Mouse (Mus musculus): Measurements from ENCODE around the gene Grxcr1. TPM values are rescaled to one million over a fixed set of nuclear protein-coding genes. Genes with fewer than 3 reads are reported as not detected.

Gene Grxcr1
- polyA plus RNA-seq, 1 experiment from 2014 or later, result 0.15 TPM

DNA sequence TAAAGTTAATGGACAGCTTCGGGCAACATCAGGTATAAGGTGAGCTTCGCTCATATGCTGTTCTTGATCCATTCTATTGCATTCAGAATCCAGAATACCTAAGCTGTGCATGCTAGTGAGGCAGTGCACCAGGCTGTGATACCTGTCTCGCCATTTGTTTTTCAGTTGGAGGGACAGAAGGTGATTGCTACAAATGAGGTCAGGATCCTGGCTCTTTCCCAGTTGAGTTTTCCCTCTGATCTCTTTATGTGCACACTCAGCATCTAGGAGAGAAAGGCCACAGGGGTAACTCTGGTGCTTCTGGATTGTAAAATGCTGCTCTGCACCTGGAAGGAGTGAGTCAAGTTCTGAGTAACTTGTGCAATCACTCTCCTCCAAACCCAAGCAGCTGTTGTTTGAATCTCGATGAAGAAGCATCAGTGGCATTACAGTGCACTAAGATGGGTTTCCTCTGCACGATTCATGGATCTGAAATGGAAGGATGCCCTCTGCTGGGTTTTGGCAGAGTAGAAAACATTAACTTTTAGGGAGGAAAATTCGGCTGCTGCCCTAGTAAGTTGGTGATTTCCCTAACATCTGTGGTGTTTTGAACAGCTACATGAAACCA lies 80.9 kb downstream of the Grxcr1 start:
- DNase-seq (ENCODE audit: low spot score) (peak; percentile 8), ATAC-seq (ENCODE audit: low read depth) (no peak)
- H3K4me1 ChIP-seq (ENCODE audit: control insufficient read depth, insufficient read depth, low read length), result no peaks in the 10 kb centered on the region
- no peak overlapping the region for H3K4me3 ChIP-seq (ENCODE audit: low read depth, low read length)
- H3K4me2 ChIP-seq (ENCODE audit: low read depth, low read length), result no peak overlapping the region
- no peak overlapping the region for H3K27ac ChIP-seq (replicated peaks; ENCODE audit: low read depth, low read length)
- H3K9me3 ChIP-seq (ENCODE audit: control insufficient read depth, low read length), result no peaks in the 10 kb centered on the region
- no peaks in the 10 kb centered on the region for H3K36me3 ChIP-seq (ENCODE audit: control insufficient read depth, insufficient read depth, low read length)
- no peaks in the 10 kb centered on the region for H3K27me3 ChIP-seq (replicated peaks; ENCODE audit: control insufficient read depth, insufficient read depth, low read length)
- H3K9ac ChIP-seq (ENCODE audit: low read depth, low read length), result no peak overlapping the region
- WGBS, result 57% methylated on average over 6 of the region's 6 CpGs

DNA sequence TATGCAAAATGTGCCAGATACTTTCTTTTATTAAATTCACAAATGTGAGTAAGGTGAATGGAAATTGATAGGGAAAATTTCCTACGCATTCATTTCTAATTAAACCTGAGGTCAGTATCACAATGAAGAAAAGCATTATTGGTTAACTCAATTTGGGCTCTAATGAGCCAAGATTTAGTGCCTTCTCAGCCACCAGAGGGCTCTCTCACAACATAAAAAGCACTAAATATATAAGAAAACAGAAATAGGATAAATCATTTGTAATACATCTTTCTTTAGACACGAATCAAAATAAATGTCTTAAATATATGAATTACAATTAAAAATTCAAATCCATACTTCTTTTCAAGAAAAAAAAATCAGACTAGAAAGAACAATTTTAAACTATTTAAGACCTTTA lies 89.2 kb downstream of the Grxcr1 start:
- WGBS, result 36% methylated on average over 2 of the region's 2 CpGs
- no peaks in the 10 kb centered on the region for H3K27me3 ChIP-seq (replicated peaks; ENCODE audit: control insufficient read depth, insufficient read depth, low read length)
- H3K9ac ChIP-seq (ENCODE audit: low read depth, low read length), result no peak overlapping the region
- ATAC-seq (ENCODE audit: low read depth), result no peak
- H3K4me3 ChIP-seq (ENCODE audit: low read depth, low read length), result no peak overlapping the region
- no peaks in the 10 kb centered on the region for H3K4me1 ChIP-seq (ENCODE audit: control insufficient read depth, insufficient read depth, low read length)
- H3K36me3 ChIP-seq (ENCODE audit: control insufficient read depth, insufficient read depth, low read length), result no peaks in the 10 kb centered on the region
- no peak overlapping the region for H3K27ac ChIP-seq (replicated peaks; ENCODE audit: low read depth, low read length)
- H3K9me3 ChIP-seq (ENCODE audit: control insufficient read depth, low read length), result no peaks in the 10 kb centered on the region
- DNase-seq (ENCODE audit: low spot score), result peak; percentile 18
- H3K4me2 ChIP-seq (ENCODE audit: low read depth, low read length), result no peak overlapping the region

DNA sequence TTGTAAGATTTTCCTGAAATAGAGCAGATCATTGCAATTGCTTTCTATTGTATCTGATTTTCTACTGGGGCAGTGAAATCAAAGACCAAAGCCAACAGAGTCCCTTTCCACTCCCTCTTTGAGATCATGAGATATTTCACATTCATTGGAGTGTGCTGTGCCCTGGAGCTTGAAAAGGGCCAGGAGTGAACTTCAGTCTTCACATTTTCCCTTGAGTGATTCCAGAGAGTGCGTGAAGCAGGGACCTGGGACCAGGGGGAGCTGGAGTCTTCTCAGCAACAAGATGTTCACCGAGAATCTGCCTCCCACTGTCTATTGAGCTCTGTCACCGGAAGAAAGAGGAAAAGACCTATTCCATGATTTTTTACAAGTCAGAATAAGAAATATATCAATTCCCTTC lies 91.2 kb downstream of the Grxcr1 start:
- H3K4me3 ChIP-seq (ENCODE audit: low read depth, low read length), result no peak overlapping the region
- 69% methylated on average over 3 of the region's 3 CpGs for whole genome bisulfite sequencing

DNA sequence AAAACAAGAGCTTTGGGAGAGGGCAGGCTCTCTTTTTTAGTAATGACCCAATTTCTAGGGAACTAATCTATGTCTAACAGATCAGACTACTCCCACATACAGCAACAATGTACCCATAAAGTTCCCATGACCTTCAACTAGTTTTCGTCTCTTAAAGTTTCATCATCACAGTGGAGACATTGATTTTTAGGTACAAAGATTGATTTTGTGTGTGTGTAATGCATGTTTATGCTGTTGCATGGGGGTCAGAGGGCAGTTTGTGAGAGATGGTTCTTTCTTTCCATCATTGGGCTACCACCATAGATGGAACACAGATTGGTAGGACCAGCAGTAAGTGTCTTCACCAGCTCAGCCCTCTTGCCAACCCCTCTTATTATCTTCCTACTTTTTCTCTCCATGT lies 93.8 kb downstream of the Grxcr1 start:
- Histone ChIP-seq H3K4me1 (ENCODE audit: control insufficient read depth, insufficient read depth, low read length) (no peaks in the 10 kb centered on the region), H3K4me2 (ENCODE audit: low read depth, low read length) (no peak overlapping the region), H3K9ac (ENCODE audit: low read depth, low read length) (no peak overlapping the region), H3K4me3 (ENCODE audit: low read depth, low read length) (no peak overlapping the region), H3K36me3 (ENCODE audit: control insufficient read depth, insufficient read depth, low read length) (no peaks in the 10 kb centered on the region), H3K27ac (replicated peaks; ENCODE audit: low read depth, low read length) (no peak overlapping the region), H3K9me3 (ENCODE audit: control insufficient read depth, low read length) (no peaks in the 10 kb centered on the region), H3K27me3 (replicated peaks; ENCODE audit: control insufficient read depth, insufficient read depth, low read length) (no peaks in the 10 kb centered on the region)
- no peak for ATAC-seq (ENCODE audit: low read depth)
- 93% methylated on average over 1 of the region's 1 CpGs for WGBS
- DNase-seq (ENCODE audit: low spot score), result no peak

More for the DNA sequence above, 91.2 kb downstream of the Grxcr1 start:
- Histone ChIP-seq H3K27ac (replicated peaks; ENCODE audit: low read depth, low read length) (no peak overlapping the region), H3K4me1 (ENCODE audit: control insufficient read depth, insufficient read depth, low read length) (no peaks in the 10 kb centered on the region), H3K4me2 (ENCODE audit: low read depth, low read length) (no peak overlapping the region), H3K36me3 (ENCODE audit: control insufficient read depth, insufficient read depth, low read length) (no peaks in the 10 kb centered on the region), H3K27me3 (replicated peaks; ENCODE audit: control insufficient read depth, insufficient read depth, low read length) (no peaks in the 10 kb centered on the region), H3K9ac (ENCODE audit: low read depth, low read length) (no peak overlapping the region), H3K9me3 (ENCODE audit: control insufficient read depth, low read length) (no peaks in the 10 kb centered on the region)
- no peak for DNase-seq (ENCODE audit: low spot score)
- ATAC-seq (ENCODE audit: low read depth), result no peak

DNA sequence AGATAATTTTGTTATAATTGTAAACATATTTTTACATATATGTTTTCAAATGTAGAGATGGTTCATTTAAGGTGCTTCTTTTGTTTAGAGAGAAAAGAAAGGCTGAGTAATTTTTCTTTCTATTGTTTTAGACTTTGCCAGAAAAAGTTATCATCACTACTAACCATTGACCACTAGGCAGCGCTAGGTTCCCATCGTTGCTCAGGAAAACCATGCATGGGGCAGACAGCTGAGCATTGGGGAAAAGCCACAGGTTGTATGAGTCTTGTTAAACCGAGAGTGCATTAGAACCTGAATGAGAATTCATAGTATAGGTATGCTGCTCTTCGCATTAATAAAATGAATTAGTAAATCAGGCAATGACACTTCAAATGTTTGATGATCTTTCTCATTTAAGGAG lies 96.8 kb downstream of the Grxcr1 start:
- H3K9ac ChIP-seq (ENCODE audit: low read depth, low read length), result no peak overlapping the region
- 11% methylated on average over 4 of the region's 4 CpGs for WGBS
- no peaks in the 10 kb centered on the region for H3K4me1 ChIP-seq (ENCODE audit: control insufficient read depth, insufficient read depth, low read length)
- no peak overlapping the region for H3K4me3 ChIP-seq (ENCODE audit: low read depth, low read length)
- no peak overlapping the region for H3K27ac ChIP-seq (replicated peaks; ENCODE audit: low read depth, low read length)
- ATAC-seq (ENCODE audit: low read depth) (no peak), DNase-seq (ENCODE audit: low spot score) (peak; percentile 55)
- H3K27me3 ChIP-seq (replicated peaks; ENCODE audit: control insufficient read depth, insufficient read depth, low read length), result no peaks in the 10 kb centered on the region
- H3K4me2 ChIP-seq (ENCODE audit: low read depth, low read length), result no peak overlapping the region
- H3K36me3 ChIP-seq (ENCODE audit: control insufficient read depth, insufficient read depth, low read length), result no peaks in the 10 kb centered on the region
- no peaks in the 10 kb centered on the region for H3K9me3 ChIP-seq (ENCODE audit: control insufficient read depth, low read length)

DNA sequence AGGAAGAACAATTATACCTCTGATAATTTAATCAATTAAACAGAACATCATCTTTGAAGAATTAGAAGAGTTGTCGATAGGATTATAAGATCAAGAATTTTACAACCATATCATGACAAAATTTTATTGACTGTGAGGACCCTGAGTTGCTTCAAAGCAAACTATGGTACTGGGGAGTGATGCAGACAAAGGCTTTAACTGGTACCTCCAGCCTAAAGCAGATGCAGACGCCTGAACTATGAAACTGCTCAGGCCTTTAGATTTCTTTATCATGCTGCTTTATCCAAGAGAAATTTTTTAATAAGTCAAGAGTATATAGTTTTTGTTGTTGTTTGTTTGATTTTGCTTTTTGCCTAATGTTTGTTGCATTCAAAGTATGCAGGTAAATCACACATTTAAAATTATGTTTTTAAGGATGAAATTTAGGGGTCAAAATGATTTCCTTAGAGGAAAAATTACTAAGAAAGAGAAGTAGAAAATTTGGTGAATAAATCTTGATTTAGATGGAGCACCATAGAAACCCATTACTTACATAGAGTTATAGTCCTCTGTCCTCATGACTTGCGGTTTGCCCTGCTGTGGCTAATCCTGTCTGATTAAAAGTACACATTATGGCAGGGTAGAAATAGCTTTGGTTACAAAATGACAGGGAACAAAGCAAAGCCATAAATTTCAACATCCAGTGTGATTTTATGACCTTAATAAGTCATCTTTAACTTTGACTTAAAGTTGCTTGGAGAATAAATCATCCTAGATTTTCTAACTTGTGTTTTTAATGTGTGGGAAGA lies 97.4 kb downstream of the Grxcr1 start:
- ATAC-seq (ENCODE audit: low read depth) (no peak), DNase-seq (ENCODE audit: low spot score) (peak; percentile 4)
- Histone ChIP-seq H3K9ac (ENCODE audit: low read depth, low read length) (no peak overlapping the region), H3K4me1 (ENCODE audit: control insufficient read depth, insufficient read depth, low read length) (no peaks in the 10 kb centered on the region), H3K9me3 (ENCODE audit: control insufficient read depth, low read length) (no peaks in the 10 kb centered on the region), H3K27me3 (replicated peaks; ENCODE audit: control insufficient read depth, insufficient read depth, low read length) (no peaks in the 10 kb centered on the region), H3K4me3 (ENCODE audit: low read depth, low read length) (no peak overlapping the region), H3K4me2 (ENCODE audit: low read depth, low read length) (no peak overlapping the region), H3K36me3 (ENCODE audit: control insufficient read depth, insufficient read depth, low read length) (no peaks in the 10 kb centered on the region), H3K27ac (replicated peaks; ENCODE audit: low read depth, low read length) (no peak overlapping the region)
- WGBS, result 74% methylated on average over 3 of the region's 3 CpGs

DNA sequence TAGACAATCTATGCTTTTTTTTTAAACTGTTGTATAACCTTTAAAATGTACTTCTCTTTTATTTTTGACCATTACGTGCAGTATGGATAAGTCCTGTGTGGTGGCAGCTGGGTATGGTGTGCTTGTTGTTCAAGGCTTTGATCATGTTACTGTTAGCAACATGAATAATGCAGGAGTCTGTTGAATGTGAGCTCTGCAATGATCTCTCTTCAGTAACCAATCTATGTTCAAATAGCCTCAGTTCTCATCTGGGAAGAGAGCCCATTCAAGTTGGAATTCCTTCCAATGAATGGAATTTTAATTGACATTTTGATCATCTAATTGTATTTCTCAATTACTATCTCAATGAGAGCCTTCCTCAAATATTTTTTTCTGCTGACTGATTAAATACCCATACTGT lies 115.2 kb downstream of the Grxcr1 start:
- DNase-seq (ENCODE audit: low spot score), result no peak
- H3K36me3 ChIP-seq (ENCODE audit: control insufficient read depth, insufficient read depth, low read length), result no peaks in the 10 kb centered on the region
- 81% methylated on average over 1 of the region's 1 CpGs for WGBS
- H3K9me3 ChIP-seq (ENCODE audit: control insufficient read depth, low read length), result no peaks in the 10 kb centered on the region
- H3K4me3 ChIP-seq (ENCODE audit: low read depth, low read length), result no peak overlapping the region
- no peak overlapping the region for H3K9ac ChIP-seq (ENCODE audit: low read depth, low read length)
- no peaks in the 10 kb centered on the region for H3K27me3 ChIP-seq (replicated peaks; ENCODE audit: control insufficient read depth, insufficient read depth, low read length)
- no peaks in the 10 kb centered on the region for H3K4me1 ChIP-seq (ENCODE audit: control insufficient read depth, insufficient read depth, low read length)
- no peak overlapping the region for H3K27ac ChIP-seq (replicated peaks; ENCODE audit: low read depth, low read length)
- ATAC-seq (ENCODE audit: low read depth), result no peak
- no peak overlapping the region for H3K4me2 ChIP-seq (ENCODE audit: low read depth, low read length)

DNA sequence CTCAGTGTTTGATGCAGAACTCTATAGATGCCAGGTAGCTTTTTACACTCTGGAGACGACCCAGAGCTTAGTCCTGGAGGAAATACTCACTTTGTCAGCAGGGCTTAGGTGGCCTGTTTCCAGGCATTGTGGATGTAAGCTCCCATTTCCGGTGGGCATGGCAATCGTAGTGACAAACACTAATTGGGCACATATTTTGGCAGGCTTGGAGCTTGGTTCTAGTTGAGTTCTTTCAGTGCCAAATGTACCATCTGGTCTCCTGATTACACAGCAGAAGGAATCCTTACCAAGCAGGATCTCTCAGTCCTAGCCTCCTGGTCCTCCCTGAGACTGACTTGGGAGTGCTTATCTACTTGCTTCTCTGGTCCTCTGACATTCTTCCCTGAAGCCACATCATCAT lies 118.3 kb downstream of the Grxcr1 start:
- DNase-seq (ENCODE audit: low spot score) (peak; percentile 14), ATAC-seq (ENCODE audit: low read depth) (no peak)
- Histone ChIP-seq H3K27me3 (replicated peaks; ENCODE audit: control insufficient read depth, insufficient read depth, low read length) (no peaks in the 10 kb centered on the region), H3K9ac (ENCODE audit: low read depth, low read length) (no peak overlapping the region), H3K4me1 (ENCODE audit: control insufficient read depth, insufficient read depth, low read length) (no peaks in the 10 kb centered on the region), H3K4me3 (ENCODE audit: low read depth, low read length) (no peak overlapping the region), H3K36me3 (ENCODE audit: control insufficient read depth, insufficient read depth, low read length) (no peaks in the 10 kb centered on the region), H3K27ac (replicated peaks; ENCODE audit: low read depth, low read length) (no peak overlapping the region), H3K4me2 (ENCODE audit: low read depth, low read length) (no peak overlapping the region), H3K9me3 (ENCODE audit: control insufficient read depth, low read length) (no peaks in the 10 kb centered on the region)
- 43% methylated on average over 3 of the region's 3 CpGs for WGBS

Data from embryonic facial prominence, embryonic 14.5 days (tissue).